Mouse (Mus musculus): Measurements from ENCODE around the gene Ccdc148.

Ccdc148 gene

GRCm38 (mm10) chr2:58912339-58912738, 248.1 kb downstream of the Ccdc148 start:
- DNase-seq (ENCODE audit: low spot score): no peak

- DNase-seq (ENCODE audit: low spot score): no peak
These were observed 253.5 kb downstream of the Ccdc148 start for GRCm38 (mm10) chr2:58906814-58907516.

GRCm38 (mm10) chr2:58905057-58905456, 255.4 kb downstream of the Ccdc148 start:
- DNase-seq (ENCODE audit: low spot score): no peak

GRCm38 (mm10) chr2:58879876-58880275, 280.6 kb downstream of the Ccdc148 start:
- no peak for DNase-seq (ENCODE audit: low spot score)

- DNase-seq (ENCODE audit: low spot score): no peak
These were observed 301.3 kb downstream of the Ccdc148 start, which contains the start of gene Gm11099 for GRCm38 (mm10) chr2:58859134-58859533. Gene Gm11099, plus strand, starts transcription at chr2:58859434.

GRCm38 (mm10) chr2:58844499-58844898, 316.0 kb downstream of the Ccdc148 start:
- DNase-seq (ENCODE audit: low spot score): no peak

- DNase-seq (ENCODE audit: low spot score): no peak
These were observed 318.0 kb downstream of the Ccdc148 start for GRCm38 (mm10) chr2:58842443-58842842.

- no peak for DNase-seq (ENCODE audit: low spot score)
These were observed 319.5 kb downstream of the Ccdc148 start for GRCm38 (mm10) chr2:58841021-58841420.

GRCm38 (mm10) chr2:58832253-58832980, 328.1 kb downstream of the Ccdc148 start:
- no peak for DNase-seq (ENCODE audit: low spot score)

GRCm38 (mm10) chr2:58829981-58830742, 330.3 kb downstream of the Ccdc148 start:
- DNase-seq (ENCODE audit: low spot score): no peak

GRCm38 (mm10) chr2:58828910-58829600, 331.4 kb downstream of the Ccdc148 start:
- DNase-seq (ENCODE audit: low spot score): no peak

GRCm38 (mm10) chr2:58812941-58813340, 347.5 kb downstream of the Ccdc148 start:
- no peak for DNase-seq (ENCODE audit: low spot score)

GRCm38 (mm10) chr2:58799623-58800022, 360.9 kb downstream of the Ccdc148 start:
- no peak for DNase-seq (ENCODE audit: low spot score)

GRCm38 (mm10) chr2:58799126-58799525, 361.4 kb downstream of the Ccdc148 start:
- no peak for DNase-seq (ENCODE audit: low spot score)

- DNase-seq (ENCODE audit: low spot score): no peak
These were observed 363.0 kb downstream of the Ccdc148 start for GRCm38 (mm10) chr2:58797506-58797905.

GRCm38 (mm10) chr2:58795432-58795831, 365.1 kb downstream of the Ccdc148 start:
- DNase-seq (ENCODE audit: low spot score): no peak

GRCm38 (mm10) chr2:58794489-58794888, 366.0 kb downstream of the Ccdc148 start:
- no peak for DNase-seq (ENCODE audit: low spot score)

- no peak for DNase-seq (ENCODE audit: low spot score)
These were observed 370.1 kb downstream of the Ccdc148 start for GRCm38 (mm10) chr2:58790361-58790760.

GRCm38 (mm10) chr2:58789934-58790333, 370.5 kb downstream of the Ccdc148 start:
- no peak for DNase-seq (ENCODE audit: low spot score)

GRCm38 (mm10) chr2:58787360-58787759, 373.1 kb downstream of the Ccdc148 start:
- DNase-seq (ENCODE audit: low spot score): no peak

- peak; percentile 23 for DNase-seq (ENCODE audit: low spot score)
These were observed 373.8 kb downstream of the Ccdc148 start for GRCm38 (mm10) chr2:58786681-58787080.

- no peak for DNase-seq (ENCODE audit: low spot score)
These were observed 374.3 kb downstream of the Ccdc148 start for GRCm38 (mm10) chr2:58786177-58786576.
